Mouse (Mus musculus) central nervous system, embryonic 18 days (tissue): ENCODE results near the gene Rab11fip4. TPM values are rescaled to one million over a fixed set of nuclear protein-coding genes. Genes with fewer than 3 reads are reported as not detected.

Source experiments
- polyA plus RNA-seq: library from polyadenylated mRNA; depleted of rRNA; stranded (reverse); fragments of >200 nt; gene quantifications from 2 replicates; pipeline ENCODE4 v1.2.3, GENCODE M21; 2012; rRNA removed

Rab11fip4 gene
- polyA plus RNA-seq = 48.0 and 51.8 TPM in 2 replicates

GRCm38 (mm10) chr11:79590664-79591590, at the start of gene Rab11fip4:
Gene Rab11fip4, plus strand, starts transcription at chr11:79591212.

Other genes starting within 250 kb of the Rab11fip4 start
- gene Omg, start 87.1 kb upstream of the Rab11fip4 start, polyA plus RNA-seq = 15.0 and 15.3 TPM in 2 replicates
- 0.48 and 0.75 TPM in 2 replicates for gene Evi2b, start 67.5 kb upstream of the Rab11fip4 start, polyA plus RNA-seq
- gene Evi2, start 60.6 kb upstream of the Rab11fip4 start, polyA plus RNA-seq = 0.03 TPM in 2 replicates
- gene Evi2a, start 60.6 kb upstream of the Rab11fip4 start, polyA plus RNA-seq = 2.6 and 2.7 TPM in 2 replicates